Mouse (Mus musculus) erythroblast, embryonic 14.5 days (primary cell): ENCODE measurements at regions not wholly inside any gene's neighbourhood (a gene's known extent, or its start where the extent isn't known, plus 50 kb on each side); places are given as distances from the start of the nearest gene placed in this dataset.

Experiments
- GATA1 ChIP-seq: IDR thresholded peaks from 2 replicates; pipeline ENCODE4 v1.6.1; 2012; ENCODE audit warnings: low read length, inconsistent platforms, mixed read lengths
- TAL1 ChIP-seq: IDR thresholded peaks from 3 replicates; pipeline ENCODE4 v1.6.1; 2012; ENCODE audit warnings: low read length, inconsistent platforms, mixed read lengths

DNA sequence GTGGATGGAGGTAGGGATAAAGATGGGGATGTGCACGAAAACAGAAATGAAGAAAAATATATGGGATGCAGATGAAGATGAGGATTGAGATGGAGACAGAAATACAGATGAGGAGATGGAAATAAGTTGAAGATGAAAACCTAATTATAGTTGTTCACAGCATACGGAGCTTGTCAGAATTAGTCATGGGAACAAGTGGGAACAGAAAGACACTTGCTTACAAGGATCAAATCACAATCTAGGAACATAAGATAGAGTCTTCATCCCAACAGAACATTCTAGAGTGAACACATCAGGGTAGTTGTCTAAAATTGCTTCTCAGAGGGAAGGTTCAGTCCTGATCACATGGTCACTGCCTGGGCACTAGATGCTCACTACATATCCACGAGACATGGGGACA is 633.2 kb downstream of the Pdcd6ip start:
- TF ChIP-seq TAL1 (no peak), GATA1 (no peak)
